Mouse (Mus musculus) cerebellum, adult (tissue): Measurements from ENCODE around the gene Tmem229b.
"Not testable (repeated sequence)": the region's sequence is repeated elsewhere in the genome, so short reads cannot be mapped to it uniquely, and the experiment has no call there.

Source experiments
- ATAC-seq: cut with Nextera tagmentation; 2 replicates; pipeline ENCODE4 v1.9.2; 2017; ENCODE audit warnings: mild to moderate bottlenecking, moderate library complexity, mixed read lengths; ENCODE audit not compliant: insufficient number of reproducible peaks, low FRiP score, low TSS enrichment

Tmem229b gene

DNA sequence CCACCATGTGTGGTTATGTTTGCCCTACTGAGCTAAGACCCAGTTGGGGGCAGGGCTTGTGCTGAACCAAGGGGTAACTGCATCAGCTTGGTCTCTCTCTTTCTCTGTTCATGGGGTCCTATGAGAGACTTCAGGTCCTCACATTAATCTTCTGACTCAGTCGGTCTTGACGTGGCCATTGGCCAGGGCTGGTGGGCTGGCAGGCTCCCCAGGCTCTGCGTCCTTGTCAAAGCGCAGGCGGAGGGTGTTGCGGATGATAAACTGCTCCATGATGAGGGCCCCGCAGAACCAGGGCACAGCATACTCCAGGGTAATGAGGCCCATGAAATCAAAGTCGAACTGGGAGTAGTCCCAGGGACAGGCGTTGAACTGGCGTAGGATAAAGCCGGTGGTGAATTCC lies 42.9 kb downstream of the Tmem229b start:
- ATAC-seq = not testable (repeated sequence)

DNA sequence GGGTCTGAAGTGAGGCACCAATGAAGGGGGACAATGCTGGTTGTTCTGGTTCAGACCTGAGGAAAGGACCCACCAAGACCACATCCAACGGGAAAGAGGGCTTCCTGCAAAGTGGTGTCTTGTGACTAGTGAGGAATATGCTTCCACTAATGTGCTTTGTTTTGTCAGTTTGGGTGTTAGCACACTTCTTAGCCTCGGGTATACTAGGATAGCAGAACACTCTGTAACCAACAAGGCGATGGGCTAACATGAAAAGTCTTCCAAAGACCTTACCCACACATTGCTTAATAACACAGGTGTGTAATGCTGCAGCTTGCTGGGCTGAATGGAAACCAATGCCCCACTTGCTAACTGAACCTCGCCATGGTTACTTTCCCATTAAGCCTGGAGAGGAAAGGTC lies 51.0 kb downstream of the Tmem229b start:
- ATAC-seq = no peak

DNA sequence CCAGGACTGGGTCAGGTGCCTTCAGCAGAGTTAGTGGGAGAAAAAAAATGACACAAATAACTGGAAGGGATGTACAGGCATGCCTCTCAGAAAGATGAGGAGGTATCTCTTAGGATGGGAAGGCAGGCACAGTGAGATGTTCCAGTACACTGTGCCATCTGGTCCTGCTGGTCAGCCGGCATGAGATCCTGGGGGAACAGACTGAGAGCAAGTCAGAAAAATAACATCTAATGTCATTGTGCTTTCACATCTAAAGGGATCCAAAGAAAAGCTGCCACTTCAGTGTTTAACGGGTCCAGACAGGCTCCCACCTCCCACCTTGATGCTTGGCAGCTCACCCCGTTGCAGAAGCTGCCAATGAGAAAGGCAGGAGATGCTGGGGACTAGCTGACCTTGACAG lies 54.9 kb downstream of the Tmem229b start:
- ATAC-seq = peak; percentile 96

DNA sequence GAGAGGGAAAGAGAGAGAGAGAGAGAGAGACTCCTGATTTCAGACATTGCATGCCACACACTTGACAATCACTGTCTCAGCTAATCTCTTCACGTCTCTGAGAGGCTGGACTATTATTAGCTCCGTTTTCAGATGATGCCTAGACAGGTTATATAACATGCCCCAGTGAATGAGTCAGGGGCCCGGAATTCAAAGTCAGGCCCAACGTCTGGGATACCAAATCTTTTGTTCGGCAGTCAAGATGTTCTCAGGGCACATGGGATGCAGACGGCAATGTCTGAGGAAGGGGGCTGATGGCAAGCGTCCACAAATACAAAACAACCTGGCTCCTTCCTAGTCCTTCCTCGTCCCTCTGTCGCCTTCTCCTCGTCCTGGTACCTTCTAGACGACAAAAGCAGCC lies 55.4 kb downstream of the Tmem229b start:
- peak; percentile 52 for ATAC-seq

DNA sequence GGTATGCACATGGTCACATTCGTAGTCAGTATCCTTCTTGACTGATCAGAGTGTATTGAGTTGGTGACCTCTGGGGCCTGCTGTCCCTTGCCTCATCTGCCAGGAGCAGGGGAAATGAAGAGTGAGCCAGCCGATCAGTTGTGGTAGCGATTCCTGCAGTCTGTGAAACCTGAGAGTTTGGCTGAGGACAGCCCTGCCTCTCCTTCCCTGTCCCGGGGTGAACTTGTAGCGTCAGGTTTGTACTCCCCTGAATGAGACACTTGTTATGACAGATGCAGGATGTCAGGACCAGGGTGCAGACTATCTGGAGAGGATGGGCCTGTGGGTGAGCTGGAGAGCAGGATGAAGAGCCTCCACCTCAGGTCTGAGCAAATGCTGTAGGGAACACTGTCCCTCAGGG lies 59.8 kb downstream of the Tmem229b start:
- ATAC-seq = no peak

DNA sequence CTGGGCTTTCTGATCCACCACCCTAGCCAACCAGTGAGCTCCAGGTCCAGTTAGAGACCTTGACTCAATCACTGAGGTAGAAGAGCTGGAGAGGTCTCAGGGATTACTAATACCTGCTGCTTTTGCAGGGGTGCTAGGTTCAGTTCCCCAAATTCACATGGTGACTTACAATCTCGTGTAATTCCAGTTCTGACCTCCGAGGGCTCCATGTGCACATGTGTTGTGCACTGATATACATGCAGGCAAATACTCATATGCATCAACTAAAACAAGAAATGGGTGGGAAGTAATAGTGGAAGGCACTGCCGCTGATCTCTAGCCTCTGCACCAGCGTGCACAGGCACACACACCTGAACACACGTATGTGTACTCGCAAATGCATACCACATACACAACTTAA lies 60.3 kb downstream of the Tmem229b start:
- no peak for ATAC-seq

DNA sequence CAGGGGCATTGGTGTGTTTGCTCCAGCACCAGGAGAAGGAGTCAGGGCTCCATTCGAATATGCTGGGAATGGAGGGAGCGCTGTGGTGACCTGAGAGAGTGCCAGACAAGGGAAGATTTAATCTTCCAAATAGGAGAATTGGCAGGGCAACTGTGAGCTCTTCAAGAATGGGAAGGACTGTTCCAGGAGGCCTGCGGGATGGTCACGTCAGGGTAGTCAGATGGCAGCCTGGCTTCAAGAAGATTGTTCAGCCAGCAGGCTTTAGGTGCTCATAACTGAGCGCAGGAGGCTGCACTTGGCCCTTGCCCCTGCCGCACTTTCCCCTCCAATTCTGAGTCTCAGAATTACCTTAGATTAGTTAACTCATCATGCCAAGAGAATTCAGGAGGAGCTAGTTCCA lies 64.5 kb downstream of the Tmem229b start:
- ATAC-seq = no peak

DNA sequence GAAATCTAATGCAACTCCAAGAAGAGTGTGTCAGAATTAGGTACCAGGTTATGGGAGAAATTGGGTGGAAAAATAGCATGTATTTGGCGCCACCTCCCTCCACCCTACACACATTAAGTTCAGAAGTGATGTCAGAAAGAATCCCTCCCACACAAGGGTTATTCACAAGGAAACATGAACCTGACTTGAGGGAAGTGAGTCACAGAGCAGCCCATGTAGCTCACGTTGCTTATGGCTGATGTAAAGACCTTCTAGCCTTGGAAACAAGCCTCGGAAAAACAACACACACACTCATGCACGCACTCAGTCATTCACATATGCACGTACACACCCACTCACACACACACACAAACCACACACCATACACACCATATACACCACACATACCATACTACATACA lies 67.3 kb downstream of the Tmem229b start:
- no peak for ATAC-seq

DNA sequence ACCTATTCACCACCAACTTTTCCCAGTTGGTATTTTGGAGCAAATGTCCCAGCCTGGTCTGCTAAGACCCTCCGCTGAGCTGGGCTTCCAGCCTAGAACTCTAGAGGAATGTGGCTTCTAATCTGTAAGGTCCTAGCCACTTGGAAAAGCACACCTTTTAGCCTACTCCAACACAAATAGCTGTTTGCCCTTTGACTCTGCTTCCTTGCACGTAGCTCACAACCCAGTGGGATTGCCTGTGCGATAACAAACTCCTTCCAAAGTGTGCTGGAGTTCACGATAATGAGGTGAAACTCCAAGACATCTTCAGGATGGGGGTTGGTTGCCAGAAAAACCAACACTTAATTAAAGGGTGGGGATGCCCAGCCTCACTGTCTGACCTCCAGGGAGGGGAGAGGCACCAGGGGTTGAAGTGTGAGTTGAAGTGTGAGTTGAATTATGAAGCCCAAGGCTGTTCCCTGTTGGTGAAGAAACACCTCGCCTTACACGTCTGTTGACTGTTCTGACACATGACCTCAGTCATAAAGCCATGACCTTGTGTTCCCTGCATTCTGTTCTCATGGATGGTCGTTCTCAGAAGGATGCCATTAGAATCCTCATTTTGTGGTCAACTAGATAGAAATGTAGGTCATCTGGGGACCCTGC lies 67.9 kb downstream of the Tmem229b start:
- ATAC-seq = no peak

DNA sequence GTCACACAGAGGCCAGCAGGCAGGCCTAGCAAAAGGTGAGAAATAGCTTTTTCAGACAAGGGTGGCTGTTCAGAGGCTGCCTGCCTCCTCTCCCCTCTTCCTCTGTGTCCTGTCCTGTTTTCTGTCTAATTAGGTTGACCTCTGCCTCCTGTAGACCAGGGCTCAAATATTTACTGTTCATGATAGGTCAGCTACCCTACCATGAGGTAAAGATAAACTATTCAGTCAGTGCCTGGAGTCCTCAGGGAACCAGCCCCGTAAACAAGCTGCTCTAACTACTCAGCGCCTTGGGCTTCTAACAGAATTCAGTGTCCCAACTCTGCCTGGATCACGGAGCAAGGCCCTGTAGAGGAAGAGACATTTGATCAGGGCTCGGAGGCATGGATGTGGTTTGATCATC lies 70.9 kb downstream of the Tmem229b start:
- no peak for ATAC-seq

DNA sequence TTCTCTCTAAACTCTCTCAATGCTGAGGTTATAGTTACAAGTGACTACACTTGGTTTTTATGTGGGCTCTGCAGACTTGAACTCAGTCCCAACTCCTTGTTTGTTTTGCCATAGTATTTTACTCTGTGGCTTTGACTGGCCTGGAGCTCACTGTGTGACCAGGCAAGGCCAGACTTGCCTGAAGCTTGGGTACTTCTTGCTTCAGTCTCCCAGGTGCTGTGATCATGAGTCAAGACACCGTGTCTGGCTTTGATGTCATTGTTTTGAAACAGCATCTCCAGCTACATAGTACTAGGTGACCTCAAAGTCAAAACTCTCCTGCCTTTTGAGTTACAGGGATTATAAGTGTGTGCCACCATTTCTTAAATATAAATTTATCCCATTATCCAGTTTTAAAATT lies 77.5 kb downstream of the Tmem229b start:
- no peak for ATAC-seq

DNA sequence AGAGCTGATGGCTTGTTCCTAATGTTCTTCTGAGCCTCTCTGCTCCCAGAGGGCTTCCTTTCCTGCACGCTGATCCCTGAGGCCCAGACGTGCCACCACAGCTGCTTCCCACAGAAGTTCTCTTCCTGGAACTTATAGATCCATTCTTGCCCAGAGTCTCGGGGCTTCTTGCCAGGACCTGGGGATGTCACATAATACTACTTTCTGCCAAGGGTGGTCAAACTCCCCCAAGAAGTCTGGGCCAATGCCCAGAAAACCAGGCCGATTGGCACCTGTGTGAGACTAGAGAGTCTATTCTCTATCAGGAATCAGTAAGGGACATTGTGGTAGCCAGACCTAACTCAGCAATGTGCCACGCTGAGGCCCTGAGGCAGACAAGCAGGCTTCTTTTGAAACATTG lies 80.1 kb downstream of the Tmem229b start:
- no peak for ATAC-seq

DNA sequence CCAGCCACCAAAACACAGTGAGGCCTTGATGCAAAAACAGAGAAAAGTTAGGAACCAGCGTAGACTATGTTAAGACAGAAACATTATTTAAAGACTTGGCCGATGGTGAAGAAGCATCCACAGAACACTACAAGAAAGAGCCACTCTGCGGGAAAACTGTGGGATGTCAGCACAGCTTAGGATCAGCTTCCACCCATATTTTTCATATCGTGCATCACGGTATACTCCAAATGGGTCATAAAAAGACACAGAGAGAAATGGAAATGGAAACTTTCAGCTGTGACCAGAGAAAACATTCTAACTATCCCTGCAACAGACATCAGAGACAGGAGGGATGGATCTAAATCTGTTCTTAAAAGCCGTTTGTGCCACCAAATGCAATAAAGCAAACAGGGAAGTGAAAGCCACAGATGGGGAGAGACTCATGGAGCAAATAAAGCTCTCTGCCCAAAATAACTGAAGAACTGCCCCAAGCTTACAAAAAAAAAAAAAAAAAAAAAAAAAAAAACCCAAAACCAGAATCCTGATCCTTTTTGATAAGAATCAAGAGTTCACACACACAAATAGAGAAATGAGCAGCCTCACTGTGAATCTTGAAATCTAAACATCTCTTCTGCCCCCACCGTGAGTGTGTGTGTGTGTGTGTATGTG lies 83.8 kb downstream of the Tmem229b start:
- ATAC-seq = no peak

DNA sequence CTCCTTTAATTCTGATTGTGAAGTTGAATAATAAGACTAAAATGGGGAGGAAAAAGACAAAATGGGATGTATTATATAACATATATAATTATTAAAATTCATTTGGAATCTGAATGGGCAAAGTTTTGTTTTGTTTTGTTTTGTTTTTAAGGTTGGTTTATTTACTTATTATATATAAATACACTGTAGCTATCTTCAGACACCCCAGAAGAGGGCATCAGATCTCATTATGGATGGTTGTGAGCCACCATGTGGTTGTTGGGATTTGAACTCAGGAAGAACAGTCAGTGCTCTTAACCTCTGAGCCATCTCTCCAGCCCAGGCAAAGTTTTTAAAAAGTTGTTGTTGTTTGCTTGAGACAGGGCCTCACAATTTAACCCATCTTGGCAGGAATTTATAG lies 84.5 kb downstream of the Tmem229b start:
- ATAC-seq = not testable (repeated sequence)

DNA sequence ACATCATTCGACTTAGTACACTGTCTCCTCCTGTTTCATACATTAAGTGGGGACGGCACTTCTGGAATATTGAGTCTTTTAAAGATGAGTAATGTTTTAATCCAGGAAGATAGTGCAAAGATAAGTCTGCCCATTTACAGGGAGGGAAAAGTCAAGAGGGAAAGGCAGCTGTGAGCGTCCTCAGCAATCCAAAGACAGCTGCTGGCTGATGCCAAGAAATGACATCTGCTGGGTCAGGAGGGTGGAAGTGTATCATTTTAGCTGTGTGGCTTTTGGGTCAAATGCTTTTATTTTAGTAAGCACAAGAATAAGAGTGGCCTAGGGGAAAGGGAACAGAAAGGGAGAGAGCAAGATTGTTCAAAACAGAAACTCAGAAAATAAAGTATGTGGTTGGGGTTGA lies 85.4 kb downstream of the Tmem229b start:
- ATAC-seq = no peak

DNA sequence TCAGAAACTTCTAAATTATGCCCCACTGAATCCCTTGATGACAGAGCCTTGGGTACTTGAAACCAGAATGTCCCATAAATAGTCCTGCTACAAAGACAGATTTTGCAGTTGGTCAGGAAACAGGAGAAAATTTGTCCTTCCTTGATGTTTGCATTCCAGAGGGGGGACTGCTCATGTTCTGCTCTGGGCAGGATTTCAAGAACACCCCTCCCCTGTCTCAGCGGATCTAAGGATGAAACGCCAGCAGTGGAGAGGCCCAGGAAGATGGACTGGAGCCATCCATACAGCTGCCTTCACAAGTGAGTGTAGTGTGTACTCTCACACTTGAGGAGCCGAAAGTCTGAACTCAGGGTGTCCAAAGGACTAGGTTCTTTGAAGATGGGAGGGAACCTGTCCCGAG lies 86.0 kb downstream of the Tmem229b start:
- no peak for ATAC-seq

DNA sequence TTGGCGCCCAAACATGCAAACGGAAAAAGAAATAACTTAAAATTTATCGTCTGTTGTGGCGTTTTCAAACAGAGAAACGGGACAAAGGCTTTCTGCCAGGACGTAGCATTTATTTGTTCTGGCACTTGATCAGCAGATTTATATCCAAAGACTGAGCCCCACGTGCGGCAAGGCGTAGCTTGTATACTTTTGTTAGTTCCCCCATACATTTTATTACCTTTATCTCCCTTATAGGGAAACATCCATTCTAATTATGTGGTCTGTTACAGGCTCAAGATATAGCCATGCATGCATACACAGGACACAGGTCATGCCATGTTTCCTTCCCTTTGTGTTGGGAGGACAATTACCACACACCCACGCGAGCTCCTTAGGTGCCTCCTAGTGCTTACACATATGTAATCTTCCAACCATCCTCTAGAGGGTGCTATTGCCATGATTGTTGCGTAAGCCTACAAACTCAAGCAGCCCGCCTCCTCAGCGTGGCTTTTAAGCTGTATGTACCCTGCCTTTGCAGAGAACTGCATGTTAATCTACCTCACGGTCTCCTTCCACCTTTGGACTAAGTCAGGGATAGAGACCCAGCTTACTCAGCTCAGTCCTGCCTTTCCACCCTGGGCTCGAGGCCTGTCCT lies 88.2 kb downstream of the Tmem229b start:
- peak; percentile 87 for ATAC-seq

DNA sequence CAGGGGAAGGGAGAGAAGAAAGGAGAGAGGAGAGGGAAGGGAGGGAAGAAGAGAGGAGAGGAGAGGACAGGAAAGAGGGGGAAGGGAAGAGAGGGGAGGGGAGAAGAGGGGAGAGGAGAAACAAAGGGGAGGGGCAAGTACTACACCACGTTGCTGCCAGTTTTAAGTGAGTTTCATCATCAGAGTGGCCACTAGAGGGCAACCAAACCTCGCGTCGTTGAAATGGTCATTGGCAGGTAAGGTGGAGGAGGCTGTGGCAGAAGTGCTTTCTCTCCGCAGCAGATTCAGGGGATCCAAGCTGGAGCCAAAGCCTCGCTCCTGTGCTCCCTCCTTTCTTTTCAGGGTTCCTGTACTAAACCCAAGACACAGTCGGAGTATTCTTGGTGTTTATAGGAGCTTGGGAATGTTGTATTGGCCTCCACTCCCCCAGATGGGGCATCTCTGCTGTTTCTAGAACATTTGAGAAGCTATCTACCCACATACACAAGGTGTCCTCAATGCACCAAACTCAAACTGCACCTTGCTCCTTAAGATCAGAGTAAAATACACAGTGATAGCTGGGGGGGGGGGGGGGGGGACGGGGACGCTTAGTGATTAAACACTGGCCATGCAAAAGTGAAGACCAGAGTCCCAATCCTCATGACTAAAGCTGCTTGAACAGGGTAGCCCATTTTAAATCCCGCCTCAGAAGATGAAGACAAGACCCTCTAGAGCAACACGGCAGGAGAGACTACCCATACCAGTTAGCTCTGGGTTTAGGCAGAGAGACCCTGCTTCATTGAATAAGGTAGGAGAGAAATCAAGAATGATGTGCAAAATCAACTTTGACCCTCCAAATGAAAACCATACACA lies 89.0 kb downstream of the Tmem229b start:
- peak; percentile 78 for ATAC-seq

DNA sequence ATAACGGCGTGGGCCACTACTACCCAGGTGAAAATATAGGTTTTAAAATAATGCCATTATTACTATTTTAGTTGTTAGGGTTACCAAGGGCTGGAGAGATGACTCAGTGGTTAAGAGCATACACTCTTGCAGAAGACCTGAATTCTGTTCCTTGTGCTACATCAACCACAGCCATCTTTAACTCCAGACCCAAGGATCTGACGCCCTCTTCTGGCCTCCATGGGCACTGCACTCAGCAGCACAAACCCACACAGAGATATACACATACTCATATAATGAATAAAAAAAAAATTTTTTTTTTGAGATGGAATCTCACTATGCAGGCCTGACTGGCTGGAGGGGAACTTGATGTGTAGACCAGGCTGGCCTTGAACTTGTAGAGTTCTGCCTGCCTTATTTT lies 91.1 kb downstream of the Tmem229b start:
- no peak for ATAC-seq

DNA sequence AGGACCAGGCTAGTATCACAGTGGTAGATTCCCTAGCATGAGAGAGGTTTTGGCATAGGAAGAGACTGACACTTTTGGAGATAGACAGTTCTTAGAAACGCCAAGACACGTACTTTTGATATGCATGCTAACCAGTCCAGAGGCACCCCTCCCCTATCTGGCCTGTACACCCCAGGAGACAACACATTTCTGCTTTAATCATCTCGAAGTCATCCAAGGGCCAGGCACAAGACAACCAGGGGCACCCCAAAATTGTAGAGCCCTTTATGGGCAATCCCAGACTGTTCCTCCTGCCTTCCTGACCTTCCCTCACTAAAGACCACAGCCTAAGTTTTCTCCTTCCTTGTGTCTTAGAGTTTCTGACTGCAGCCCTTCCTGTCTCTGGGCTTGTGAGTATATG lies 91.9 kb downstream of the Tmem229b start:
- no peak for ATAC-seq

DNA sequence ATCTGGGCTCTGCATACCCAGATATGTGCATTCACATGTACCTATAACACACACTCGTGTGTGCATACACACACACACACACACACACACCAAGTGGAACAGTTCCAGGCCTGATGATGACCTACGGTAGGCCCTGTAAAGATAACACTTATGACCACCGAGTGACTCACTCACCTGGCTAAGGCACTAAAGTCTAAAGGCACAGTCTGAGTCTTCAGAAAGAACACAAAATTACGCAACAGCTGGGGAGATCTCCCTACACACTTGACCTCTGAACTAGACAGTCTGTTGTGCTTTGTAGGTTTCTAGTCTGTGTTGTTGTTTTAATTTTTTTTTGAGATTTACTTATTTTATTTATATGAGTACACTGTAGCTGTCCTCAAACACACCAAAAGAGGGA lies 93.0 kb downstream of the Tmem229b start:
- ATAC-seq = no peak
